Mouse (Mus musculus) liver, adult 2 months (tissue): ENCODE measurements around the gene Cdk8.

ENCODE experiments used
- CTCF ChIP-seq: fragments of 200-500 bp; IDR thresholded peaks from 2 replicates; pipeline ENCODE4 v1.5.1; 2011; ENCODE audit warnings: low read depth, low read length, control low read depth
- POLR2A ChIP-seq: fragments of 200-500 bp; IDR thresholded peaks from 2 replicates; pipeline ENCODE4 v1.6.1; 2011; ENCODE audit warnings: low read length, control low read depth; ENCODE audit not compliant: insufficient read depth; ENCODE audit errors: extremely low read depth

- TF ChIP-seq CTCF (no peak), POLR2A (no peak)
Observed at GRCm38 (mm10) chr5:146273096-146273495, 42.1 kb downstream of the Cdk8 start.
